Mouse (Mus musculus): ENCODE data around the gene Rngtt. TPM values are rescaled to one million over a fixed set of nuclear protein-coding genes. Genes with fewer than 3 reads are reported as not detected.

Rngtt gene
- 13.2 and 14.5 TPM in 2 replicates for polyA plus RNA-seq (2015; fragmentation: Nextera tagmentation; extraction: Ambion mirVana)

GRCm38 (mm10) chr4:33309764-33310757, at the start of gene Rngtt:
Gene Rngtt (plus strand): TSS chr4:33310311.
- WGBS (ENCODE audit: insufficient replicate concordance): 3% methylated on average over 60 of the region's 60 CpGs

GRCm38 (mm10) chr4:33260311-33260710, 49.8 kb upstream of the Rngtt start:
- H3K4me1 ChIP-seq (replicated peaks): peaks cover 21% of the 10 kb centered on the region; the same call in 1 of the 2 replicates
- H3K4me2 ChIP-seq: no peak overlapping the region
- H3K9me3 ChIP-seq (replicated peaks): no peaks in the 10 kb centered on the region
- no peaks in the 10 kb centered on the region for H3K36me3 ChIP-seq (replicated peaks)
- no peaks in the 10 kb centered on the region for H3K27me3 ChIP-seq
- H3K4me3 ChIP-seq (replicated peaks): no peak overlapping the region
- no peak for ATAC-seq (ENCODE audit: insufficient read depth)
- no peak overlapping the region for H3K9ac ChIP-seq
- H3K27ac ChIP-seq (replicated peaks): peak overlapping the region; percentile 57; the same call in 1 of the 2 replicates

More at GRCm38 (mm10) chr4:33309764-33310757, at the start of gene Rngtt:
- no peaks in the 10 kb centered on the region for H3K27me3 ChIP-seq
- H3K9ac ChIP-seq: peak within 1 kb of the TSS; percentile 92
- peak; percentile 90 for ATAC-seq (ENCODE audit: insufficient read depth)
- H3K27ac ChIP-seq (replicated peaks): peak within 1 kb of the TSS; percentile 75
- H3K4me3 ChIP-seq (replicated peaks): peak within 1 kb of the TSS; percentile 90
- no peaks in the 10 kb centered on the region for H3K9me3 ChIP-seq (replicated peaks)
- peak within 1 kb of the TSS; percentile 77 for H3K4me2 ChIP-seq
- H3K36me3 ChIP-seq (replicated peaks): 0 out of 2 replicates have a peak, but pooled peaks cover 3% of the 10 kb centered on the region
- H3K4me1 ChIP-seq (replicated peaks): peaks cover 27% of the 10 kb centered on the region

DNA sequence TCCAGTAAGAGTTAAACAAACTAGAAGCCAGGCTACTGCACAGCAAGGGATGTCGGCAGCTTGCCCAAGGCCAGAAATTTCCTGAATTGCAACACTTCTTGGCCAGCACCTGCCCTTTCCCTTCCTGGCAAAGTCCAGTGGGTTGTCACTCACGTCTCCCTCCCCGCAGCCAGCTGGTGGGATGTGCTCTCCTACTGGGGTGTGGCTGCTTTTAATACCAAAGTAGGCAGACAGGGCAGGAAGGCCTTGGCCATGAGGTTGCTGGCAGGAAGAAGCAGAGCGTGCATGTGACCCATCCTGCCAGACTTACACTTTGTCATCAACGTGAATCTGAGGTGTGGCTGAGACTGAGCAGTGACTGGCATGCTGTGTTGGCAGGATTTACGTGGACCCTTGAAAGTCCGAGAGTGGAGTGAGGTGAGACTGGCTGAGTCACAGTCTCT, 48.8 kb upstream of the Rngtt start:
- ATAC-seq (ENCODE audit: insufficient read depth): peak; percentile 70

GRCm38 (mm10) chr4:33262897-33263296, 47.2 kb upstream of the Rngtt start:
- Histone ChIP-seq H3K36me3 (replicated peaks) (no peaks in the 10 kb centered on the region), H3K9ac (no peak overlapping the region), H3K27me3 (no peaks in the 10 kb centered on the region), H3K4me1 (replicated peaks) (peaks cover 16% of the 10 kb centered on the region; the same call in 1 of the 2 replicates), H3K4me2 (no peak overlapping the region), H3K9me3 (replicated peaks) (no peaks in the 10 kb centered on the region), H3K4me3 (replicated peaks) (no peak overlapping the region), H3K27ac (replicated peaks) (no peak overlapping the region)
- no peak for ATAC-seq (ENCODE audit: insufficient read depth)
- 70% methylated on average over 1 of the region's 1 CpGs for WGBS (ENCODE audit: insufficient replicate concordance)

More for the DNA sequence above, 48.8 kb upstream of the Rngtt start:
- Histone ChIP-seq H3K4me3 (replicated peaks) (no peak overlapping the region), H3K4me1 (replicated peaks) (peaks cover 21% of the 10 kb centered on the region; the same call in 1 of the 2 replicates), H3K27me3 (no peaks in the 10 kb centered on the region), H3K27ac (replicated peaks) (peak overlapping the region; percentile 7), H3K9me3 (replicated peaks) (no peaks in the 10 kb centered on the region), H3K9ac (no peak overlapping the region), H3K36me3 (replicated peaks) (no peaks in the 10 kb centered on the region), H3K4me2 (no peak overlapping the region)
- 28% methylated on average over 7 of the region's 7 CpGs for WGBS (ENCODE audit: insufficient replicate concordance)

- no peak for ATAC-seq (ENCODE audit: insufficient read depth)
- 49% methylated on average over 11 of the region's 11 CpGs for WGBS (ENCODE audit: insufficient replicate concordance)
Measured at GRCm38 (mm10) chr4:33264979-33265726, 45.0 kb upstream of the Rngtt start.

DNA sequence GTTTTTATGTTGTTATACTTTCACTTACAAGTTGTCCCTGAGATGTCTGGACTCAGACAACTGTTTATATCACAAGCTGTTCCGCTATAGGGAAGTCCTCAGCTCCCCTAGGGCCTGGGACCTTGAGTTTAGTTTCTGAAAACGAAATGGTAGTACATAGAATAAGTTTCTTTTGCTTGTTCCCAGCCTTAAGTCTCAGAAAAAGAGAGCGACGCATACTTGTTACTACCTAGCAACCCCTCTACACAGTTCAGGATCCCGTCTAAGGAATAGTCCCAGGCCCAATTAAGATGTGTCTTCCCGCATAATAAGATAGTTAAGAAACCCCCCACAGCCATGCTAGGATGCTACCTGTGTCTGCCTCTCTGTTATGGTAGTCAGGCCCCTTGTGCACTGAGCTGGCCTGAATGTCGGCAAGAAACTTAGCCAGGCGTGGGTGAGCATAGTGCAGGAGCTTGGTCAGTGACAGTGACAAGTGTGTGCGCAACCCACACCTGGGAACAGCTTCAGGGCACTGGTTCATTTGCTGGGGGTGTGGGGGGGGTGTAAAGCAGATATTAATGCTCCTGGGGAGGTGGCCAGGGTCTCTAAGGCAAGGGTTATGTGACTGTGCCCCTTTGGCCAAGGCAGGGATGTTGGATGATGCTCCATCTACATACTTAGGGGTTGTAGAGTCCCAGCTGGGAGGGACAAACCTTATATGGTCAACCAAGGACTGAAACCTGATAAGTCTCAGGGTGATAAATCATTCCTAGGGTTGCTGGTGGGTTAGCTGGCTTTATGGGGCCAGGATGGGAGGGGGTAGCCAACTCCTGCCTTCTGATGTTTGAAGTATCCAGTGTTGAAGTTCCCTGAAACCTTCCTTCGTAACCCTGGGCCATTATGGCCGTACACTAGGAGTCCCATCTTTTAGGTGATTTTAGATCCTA, 39.5 kb upstream of the Rngtt start:
- no peak overlapping the region for H3K9ac ChIP-seq
- H3K36me3 ChIP-seq (replicated peaks): no peaks in the 10 kb centered on the region
- H3K4me2 ChIP-seq: no peak overlapping the region
- H3K9me3 ChIP-seq (replicated peaks): no peaks in the 10 kb centered on the region
- WGBS (ENCODE audit: insufficient replicate concordance): 68% methylated on average over 11 of the region's 11 CpGs
- H3K4me3 ChIP-seq (replicated peaks): no peak overlapping the region
- ATAC-seq (ENCODE audit: insufficient read depth): no peak
- no peaks in the 10 kb centered on the region for H3K27me3 ChIP-seq
- H3K27ac ChIP-seq (replicated peaks): no peak overlapping the region
- no peaks in the 10 kb centered on the region for H3K4me1 ChIP-seq (replicated peaks)

More at GRCm38 (mm10) chr4:33264979-33265726, 45.0 kb upstream of the Rngtt start:
- H3K9ac ChIP-seq: no peak overlapping the region
- no peaks in the 10 kb centered on the region for H3K36me3 ChIP-seq (replicated peaks)
- no peaks in the 10 kb centered on the region for H3K9me3 ChIP-seq (replicated peaks)
- H3K4me3 ChIP-seq (replicated peaks): no peak overlapping the region
- H3K27ac ChIP-seq (replicated peaks): no peak overlapping the region
- no peaks in the 10 kb centered on the region for H3K27me3 ChIP-seq
- peaks cover 8% of the 10 kb centered on the region; the same call in 1 of the 2 replicates for H3K4me1 ChIP-seq (replicated peaks)
- H3K4me2 ChIP-seq: no peak overlapping the region

- Histone ChIP-seq H3K9me3 (replicated peaks) (no peaks in the 10 kb centered on the region), H3K4me3 (replicated peaks) (no peak overlapping the region), H3K36me3 (replicated peaks) (no peaks in the 10 kb centered on the region), H3K9ac (no peak overlapping the region), H3K27me3 (no peaks in the 10 kb centered on the region), H3K4me1 (replicated peaks) (no peaks in the 10 kb centered on the region), H3K4me2 (no peak overlapping the region), H3K27ac (replicated peaks) (no peak overlapping the region)
- ATAC-seq (ENCODE audit: insufficient read depth): no peak
- 51% methylated on average over 3 of the region's 3 CpGs for WGBS (ENCODE audit: insufficient replicate concordance)
Measured at GRCm38 (mm10) chr4:33273437-33273836, 36.7 kb upstream of the Rngtt start.

DNA sequence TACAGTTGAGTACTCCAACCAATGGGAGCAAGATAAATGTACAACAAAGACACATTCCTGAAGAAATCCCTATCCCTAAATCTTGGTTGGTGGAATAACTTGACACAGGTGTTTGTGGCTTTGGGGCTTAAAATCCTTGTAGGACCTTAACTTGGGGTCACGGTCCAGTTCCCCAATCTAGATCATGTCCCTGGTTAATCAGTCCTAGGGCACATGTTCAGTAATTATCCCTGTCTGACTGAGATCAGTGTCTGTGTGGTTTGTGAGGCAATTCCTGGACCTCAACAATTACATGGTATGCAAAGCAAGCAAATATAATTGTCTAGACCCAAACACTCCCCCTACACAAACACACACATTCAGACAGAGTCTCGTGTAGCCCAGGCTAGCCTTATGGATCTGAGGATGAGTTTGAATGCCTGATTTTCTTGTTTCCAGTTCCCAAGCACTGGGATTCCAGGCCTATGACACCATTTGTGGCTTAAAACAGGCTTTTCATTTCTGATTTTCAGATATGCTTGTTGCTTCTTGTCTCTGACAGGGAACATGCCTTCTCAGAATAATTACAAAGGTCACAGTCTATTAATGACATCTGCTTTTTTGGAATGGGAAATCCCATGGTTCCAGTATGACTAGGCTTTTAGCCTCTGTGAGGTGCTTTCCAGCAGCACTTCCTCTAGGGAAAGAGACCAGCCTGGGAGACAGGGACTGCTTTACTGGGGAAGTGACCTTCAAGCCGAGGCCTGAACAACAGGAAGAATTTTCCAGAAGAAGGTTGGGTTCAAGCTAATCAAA, 28.0 kb upstream of the Rngtt start:
- 50% methylated on average over 3 of the region's 3 CpGs for WGBS (ENCODE audit: insufficient replicate concordance)
- Histone ChIP-seq H3K4me3 (replicated peaks) (no peak overlapping the region), H3K27ac (replicated peaks) (no peak overlapping the region), H3K4me1 (replicated peaks) (no peaks in the 10 kb centered on the region), H3K9me3 (replicated peaks) (no peaks in the 10 kb centered on the region), H3K9ac (no peak overlapping the region), H3K36me3 (replicated peaks) (no peaks in the 10 kb centered on the region), H3K4me2 (no peak overlapping the region), H3K27me3 (no peaks in the 10 kb centered on the region)
- no peak for ATAC-seq (ENCODE audit: insufficient read depth)

- Histone ChIP-seq H3K9ac (no peak overlapping the region), H3K4me1 (replicated peaks) (no peaks in the 10 kb centered on the region), H3K27ac (replicated peaks) (no peak overlapping the region), H3K4me3 (replicated peaks) (no peak overlapping the region), H3K4me2 (no peak overlapping the region), H3K9me3 (replicated peaks) (no peaks in the 10 kb centered on the region), H3K36me3 (replicated peaks) (no peaks in the 10 kb centered on the region), H3K27me3 (no peaks in the 10 kb centered on the region)
- no peak for ATAC-seq (ENCODE audit: insufficient read depth)
- 49% methylated on average over 5 of the region's 5 CpGs for WGBS (ENCODE audit: insufficient replicate concordance)
Measured at GRCm38 (mm10) chr4:33284083-33284880, 25.8 kb upstream of the Rngtt start.
